Mouse (Mus musculus) T-cell, adult 2 months (primary cell): ENCODE measurements around the gene Syne1.

Experiments used
- DNase-seq: peaks from one replicate; pipeline ENCODE4 v3.0.0; 2022; ENCODE audit warnings: low spot score

Syne1 gene

DNA sequence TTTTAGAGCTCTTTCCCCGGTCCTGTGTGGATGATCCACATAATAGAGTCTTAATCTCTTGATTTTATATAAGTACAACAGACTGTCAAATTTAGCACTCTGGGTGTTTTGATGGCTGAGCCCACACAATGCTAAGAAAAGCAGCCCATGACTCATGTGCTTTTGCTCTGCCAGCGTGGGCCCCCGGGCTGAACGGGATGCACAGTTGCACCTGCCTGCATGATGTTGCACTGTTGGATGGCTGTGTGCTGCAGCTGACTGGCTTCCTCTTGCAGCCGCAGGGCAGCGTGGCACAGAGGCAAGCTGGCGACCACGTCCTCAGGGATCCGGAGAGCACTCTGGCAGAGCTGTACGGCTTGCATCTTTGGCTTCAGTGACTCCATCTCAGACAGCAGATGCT, 347.4 kb downstream of the Syne1 start:
- DNase-seq: no peak

DNA sequence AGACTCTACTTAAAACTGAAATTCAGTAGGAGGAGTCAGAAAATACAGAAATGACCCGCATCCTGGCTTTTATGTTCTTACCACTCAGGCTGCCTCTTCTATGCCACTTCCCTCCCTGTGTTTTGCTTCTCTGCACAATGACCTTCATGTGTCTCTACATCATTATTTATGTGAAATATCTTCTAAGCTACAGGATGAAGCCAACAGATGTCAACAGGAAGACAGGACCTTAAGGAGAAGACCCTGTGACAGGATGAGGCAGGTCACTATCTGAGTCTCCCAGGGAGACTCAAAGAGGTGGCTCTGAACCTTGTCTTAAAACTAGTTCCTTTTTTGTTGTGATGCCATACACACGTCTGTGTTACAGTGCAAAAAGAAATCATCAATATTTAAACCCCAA, 353.9 kb downstream of the Syne1 start:
- DNase-seq: peak; percentile 40

GRCm38 (mm10) chr10:5196267-5196666, 355.0 kb downstream of the Syne1 start:
- no peak for DNase-seq

DNA sequence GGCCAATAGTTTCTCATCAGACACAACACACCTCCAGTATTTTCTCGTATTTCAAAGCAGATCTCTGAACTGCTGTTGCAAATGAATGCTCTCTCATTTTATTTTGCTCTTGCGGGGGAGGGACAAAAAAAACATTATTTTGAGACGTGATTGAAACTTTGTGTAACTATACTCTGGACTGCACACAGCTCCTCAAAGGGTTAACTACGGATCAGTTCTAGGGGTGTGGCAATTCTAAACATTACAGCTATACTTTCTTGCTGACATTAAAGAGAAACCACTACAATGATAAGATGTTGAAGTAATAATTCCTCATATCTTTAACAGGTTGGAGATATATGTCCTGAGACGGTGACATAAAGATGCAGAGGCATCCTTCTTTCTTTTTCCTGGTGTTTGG, 356.0 kb downstream of the Syne1 start:
- no peak for DNase-seq

DNA sequence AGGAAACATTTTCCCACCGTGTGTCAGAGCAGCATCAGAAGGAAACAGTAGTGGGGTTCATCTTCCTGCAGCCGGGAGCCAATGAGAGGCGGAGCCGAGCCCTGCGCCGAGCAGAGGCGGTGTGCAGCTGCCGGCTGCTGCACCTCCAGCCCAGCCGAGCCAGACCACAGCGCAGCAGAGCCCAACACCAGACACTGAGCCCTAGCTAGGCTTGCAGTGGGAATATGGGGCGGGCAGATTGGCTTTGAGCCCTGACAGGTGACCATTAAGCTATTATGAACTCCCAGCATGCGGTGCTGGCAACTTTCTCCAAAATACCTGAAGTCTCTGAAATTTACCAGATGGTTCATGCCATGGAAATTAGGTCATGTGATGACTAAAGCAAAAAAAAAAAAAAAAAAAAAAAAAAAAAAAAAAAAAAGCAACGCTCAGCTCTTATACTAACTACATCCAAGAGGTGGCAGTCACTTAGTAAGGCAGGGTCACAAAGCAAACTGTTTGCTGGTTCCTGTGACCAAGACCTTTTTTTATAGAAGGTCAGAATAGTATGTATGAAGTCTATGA, 356.5 kb downstream of the Syne1 start:
- DNase-seq: peak; percentile 77

- DNase-seq: no peak
These were observed 357.1 kb downstream of the Syne1 start for GRCm38 (mm10) chr10:5194081-5194670.

DNA sequence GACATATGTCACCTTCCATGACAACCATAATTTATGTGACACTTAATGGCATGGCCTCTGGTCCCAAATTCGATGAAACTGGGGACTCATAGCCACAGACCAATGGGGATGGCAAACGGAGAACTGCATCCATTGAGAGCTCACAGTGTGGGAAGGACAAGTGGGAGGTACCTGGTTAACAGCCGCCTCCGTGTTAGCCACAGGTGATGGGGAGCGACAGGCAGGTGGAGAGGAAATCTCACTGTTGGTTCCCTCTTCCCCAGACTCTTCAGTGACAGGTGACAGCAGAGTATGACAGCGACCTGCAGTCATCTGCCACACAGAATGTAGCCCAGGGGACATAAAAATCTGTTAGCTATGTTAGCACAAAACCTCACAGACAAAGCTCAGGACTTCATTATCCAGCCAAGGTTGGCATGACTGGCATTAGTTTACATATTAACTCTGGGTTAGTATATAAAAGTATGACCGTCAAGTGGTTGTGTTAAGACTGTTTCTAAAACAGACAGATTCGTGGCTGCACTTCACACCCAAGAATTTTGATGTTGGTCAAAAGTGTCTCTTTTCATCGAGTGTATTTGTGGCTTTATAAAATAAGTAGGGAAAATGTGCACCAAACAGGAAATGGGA, 358.3 kb downstream of the Syne1 start:
- no peak for DNase-seq

DNA sequence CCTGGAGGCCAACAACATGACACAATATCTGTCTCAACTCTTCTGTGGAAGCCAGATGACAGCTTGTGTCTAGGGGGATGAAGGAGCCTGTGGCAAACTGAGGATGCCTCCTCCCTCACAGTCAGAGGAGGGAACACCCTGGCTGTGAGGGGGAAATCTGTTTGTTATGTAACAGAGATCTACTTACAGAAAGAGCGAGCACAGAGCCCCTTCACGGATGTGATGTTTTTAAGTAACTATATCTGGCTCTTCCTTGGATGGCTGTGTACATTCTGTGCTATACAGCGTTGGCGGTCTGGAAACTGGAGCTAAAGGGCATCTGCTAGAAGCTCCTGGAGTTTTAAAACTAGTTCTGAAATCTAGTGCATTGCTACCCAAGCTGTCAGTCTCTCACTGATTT, 360.5 kb downstream of the Syne1 start:
- DNase-seq: no peak

- no peak for DNase-seq
These were observed 362.4 kb downstream of the Syne1 start for GRCm38 (mm10) chr10:5188890-5189289.

- no peak for DNase-seq
These were observed 365.9 kb downstream of the Syne1 start for GRCm38 (mm10) chr10:5185156-5186083.

DNA sequence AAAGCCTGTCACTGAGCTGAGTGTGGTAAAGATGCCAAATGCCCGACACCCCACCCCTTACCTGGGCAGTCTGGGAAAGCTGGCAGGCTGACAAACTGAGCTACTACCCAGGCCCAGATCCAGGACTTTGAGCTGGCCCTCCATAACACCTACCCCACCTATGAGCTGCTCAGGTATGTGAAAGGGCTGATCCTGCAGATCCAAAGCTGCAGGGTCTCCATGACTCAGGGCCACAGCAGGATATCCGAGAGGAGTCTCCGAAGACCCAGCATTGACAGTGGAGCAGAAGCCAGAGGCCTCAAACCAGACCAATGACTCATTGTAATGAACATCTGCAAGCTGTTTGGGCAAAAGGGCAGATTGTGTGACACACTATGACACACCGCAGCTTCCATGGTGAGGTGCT, 369.5 kb downstream of the Syne1 start:
- no peak for DNase-seq

- DNase-seq: no peak
These were observed 371.4 kb downstream of the Syne1 start for GRCm38 (mm10) chr10:5179891-5180290.

GRCm38 (mm10) chr10:5177446-5178015, 373.8 kb downstream of the Syne1 start:
- no peak for DNase-seq

- DNase-seq: no peak
These were observed 374.9 kb downstream of the Syne1 start for GRCm38 (mm10) chr10:5176371-5176770.

GRCm38 (mm10) chr10:5170425-5170824, 380.9 kb downstream of the Syne1 start:
- DNase-seq: no peak

DNA sequence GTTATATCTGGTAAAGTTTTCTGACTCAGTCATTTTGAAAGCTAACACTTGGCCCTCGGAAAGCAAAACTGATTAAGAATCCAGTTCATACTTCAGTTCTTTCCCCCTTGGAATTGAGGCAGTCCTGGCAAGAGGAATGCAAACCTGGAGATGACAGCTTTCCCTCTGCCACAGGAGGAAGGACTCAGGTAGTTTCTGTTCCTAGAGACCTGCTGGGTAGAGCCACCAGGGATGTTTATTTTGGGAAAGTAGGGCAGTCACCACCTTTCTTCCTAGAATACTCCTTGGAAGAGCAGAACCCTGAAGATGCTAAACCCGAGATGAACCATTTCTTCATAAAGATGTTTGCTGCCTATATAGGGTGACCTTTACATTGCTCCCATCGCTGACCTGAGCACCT, 383.8 kb downstream of the Syne1 start:
- no peak for DNase-seq

DNA sequence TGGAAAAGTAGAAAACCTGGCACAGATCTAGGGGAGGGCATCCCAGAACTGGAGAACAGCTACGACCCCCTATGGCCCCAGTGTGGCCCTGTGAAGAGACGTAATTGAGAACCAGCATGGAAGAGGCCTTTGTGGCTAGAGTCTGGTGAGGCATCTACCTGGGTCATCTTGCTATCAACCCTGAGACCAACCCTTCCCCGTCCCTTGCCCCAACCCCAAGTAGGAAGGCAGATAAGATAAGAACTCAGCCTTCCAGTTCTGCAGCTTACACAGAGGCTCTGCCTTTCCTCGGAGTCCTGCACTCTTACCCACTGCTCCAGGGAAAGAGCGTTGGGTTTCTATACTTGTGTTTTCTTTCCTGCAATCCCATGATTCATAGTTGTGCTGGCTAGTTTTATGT, 385.8 kb downstream of the Syne1 start:
- no peak for DNase-seq

DNA sequence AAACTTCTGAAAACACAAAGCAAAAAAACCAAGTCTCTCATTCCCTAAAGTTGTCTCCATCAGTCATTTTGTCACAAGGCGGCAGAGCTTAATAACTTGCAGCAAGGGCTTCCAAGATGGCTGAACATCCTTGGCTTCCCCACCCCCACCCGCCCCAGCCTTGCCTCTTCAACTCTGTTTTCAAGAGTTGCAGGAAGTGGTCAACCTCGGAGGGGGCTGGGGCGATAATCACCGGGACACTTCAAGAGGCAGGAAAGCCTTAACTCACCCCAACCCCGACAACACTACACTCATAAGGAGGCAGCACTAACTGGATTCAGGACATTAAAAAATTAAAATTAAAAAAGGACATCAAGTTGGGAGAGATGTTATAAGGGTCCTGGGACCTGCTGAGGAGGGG, 387.5 kb downstream of the Syne1 start:
- DNase-seq: peak; percentile 78

GRCm38 (mm10) chr10:5163286-5163685, 388.0 kb downstream of the Syne1 start:
- DNase-seq: no peak

DNA sequence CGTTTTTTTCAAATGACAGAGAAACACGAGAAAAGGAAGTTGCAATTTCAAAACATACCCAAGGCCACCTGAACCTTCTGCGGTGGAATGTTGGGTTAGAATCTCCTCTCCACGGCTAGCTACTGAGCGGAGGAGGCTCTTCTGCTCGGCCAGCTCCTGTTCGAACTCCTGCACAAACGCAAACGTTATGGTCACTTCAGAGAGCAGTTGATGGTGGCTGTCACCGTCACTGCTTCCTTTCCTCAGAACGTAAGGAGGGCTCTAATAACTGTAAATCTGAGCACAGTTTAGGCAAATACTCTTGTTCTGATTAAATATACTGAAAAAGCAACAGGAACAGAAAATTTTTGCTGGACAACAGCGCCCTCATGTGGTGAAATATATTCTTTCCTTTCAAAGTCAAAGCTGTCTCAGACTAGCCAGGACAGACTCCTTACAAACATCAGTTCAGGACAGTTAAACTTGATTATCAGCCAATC, 389.8 kb downstream of the Syne1 start:
- peak; percentile 66 for DNase-seq

- no peak for DNase-seq
These were observed 391.6 kb downstream of the Syne1 start for GRCm38 (mm10) chr10:5159679-5160078.

- no peak for DNase-seq
These were observed 398.2 kb downstream of the Syne1 start for GRCm38 (mm10) chr10:5153047-5153446.
